Mouse (Mus musculus) neural tube, embryonic 15.5 days (tissue): ENCODE data around the gene Rrp9. TPM values are rescaled to one million over a fixed set of nuclear protein-coding genes. Genes with fewer than 3 reads are reported as not detected.

Source experiments
- ATAC-seq: fragments of 200-750 bp; cut with Nextera tagmentation; 2 replicates; pipeline ENCODE4 v1.8.0; 2017; ENCODE audit warnings: mild to moderate bottlenecking, moderate TSS enrichment, moderate library complexity; ENCODE audit not compliant: low FRiP score
- H3K27ac ChIP-seq: fragments of 300-500 bp; sonication (generic); replicated peaks from 2 replicates; pipeline ENCODE4 v1.5.1; 2015; ENCODE audit warnings: mild to moderate bottlenecking, inconsistent platforms
- H3K27me3 ChIP-seq: fragments of 300-500 bp; sonication (generic); replicated peaks from 2 replicates; pipeline ENCODE4 v1.6.1; 2015; ENCODE audit warnings: inconsistent platforms
- H3K36me3 ChIP-seq: fragments of 300-500 bp; sonication (generic); 2 replicates; pipeline ENCODE4 v1.6.1; 2015; ENCODE audit warnings: inconsistent platforms
- H3K4me1 ChIP-seq: fragments of 300-500 bp; sonication (generic); 2 replicates; pipeline ENCODE4 v1.6.1; 2015; ENCODE audit warnings: inconsistent platforms
- H3K4me2 ChIP-seq: fragments of 300-500 bp; sonication (generic); 2 replicates; pipeline ENCODE4 v1.6.1; 2015; ENCODE audit warnings: inconsistent platforms, mild to moderate bottlenecking, moderate library complexity
- H3K4me3 ChIP-seq: fragments of 300-500 bp; sonication (generic); replicated peaks from 2 replicates; pipeline ENCODE4 v1.5.1; 2015; ENCODE audit warnings: mild to moderate bottlenecking, inconsistent platforms
- H3K9ac ChIP-seq: fragments of 300-500 bp; sonication (generic); replicated peaks from 2 replicates; pipeline ENCODE4 v1.6.1; 2015; ENCODE audit warnings: mild to moderate bottlenecking, inconsistent platforms
- H3K9me3 ChIP-seq: fragments of 300-500 bp; sonication (generic); replicated peaks from 2 replicates; pipeline ENCODE4 v1.6.1; 2016; ENCODE audit warnings: inconsistent platforms
- WGBS: fragments of 180-500 bp; shearing (Covaris S2); methylation state at CpG from one replicate; pipeline ENCODE4 v1.1.7; 2015; ENCODE audit warnings: mixed read lengths; 5-methylcytosine and 5-hydroxymethylcytosine counted together
- polyA plus RNA-seq: library from polyadenylated mRNA; unstranded; fragments of >200 nt; fragmentation: Nextera tagmentation; extraction: Ambion mirVana; gene quantifications from 2 replicates; pipeline ENCODE4 v1.2.1, GENCODE M21; 2015

The Rrp9 gene
- polyA plus RNA-seq, 1 experiment from 2014 or later: 46.4 TPM

- Histone ChIP-seq H3K27me3 (no peaks in the 10 kb centered on the region), H3K9ac (no peak overlapping the region), H3K27ac (no peak overlapping the region), H3K9me3 (no peaks in the 10 kb centered on the region), H3K36me3 (no peaks in the 10 kb centered on the region), H3K4me2 (no peak overlapping the region), H3K4me1 (no peaks in the 10 kb centered on the region), H3K4me3 (no peak overlapping the region)
- ATAC-seq: no peak
- WGBS: 90% methylated on average over 22 of the region's 22 CpGs
Observed at GRCm38 (mm10) chr9:106501846-106502245, 26.1 kb downstream of the Rrp9 start.

GRCm38 (mm10) chr9:106504246-106504645, 28.5 kb downstream of the Rrp9 start:
- no peaks in the 10 kb centered on the region for H3K9me3 ChIP-seq
- H3K36me3 ChIP-seq: no peaks in the 10 kb centered on the region
- no peaks in the 10 kb centered on the region for H3K4me1 ChIP-seq
- no peak for ATAC-seq
- H3K27ac ChIP-seq: no peak overlapping the region
- no peak overlapping the region for H3K4me3 ChIP-seq
- no peak overlapping the region for H3K4me2 ChIP-seq
- H3K9ac ChIP-seq: no peak overlapping the region
- 75% methylated on average over 6 of the region's 6 CpGs for WGBS
- no peaks in the 10 kb centered on the region for H3K27me3 ChIP-seq

GRCm38 (mm10) chr9:106509356-106509755, 33.6 kb downstream of the Rrp9 start:
- H3K4me1 ChIP-seq: no peaks in the 10 kb centered on the region
- no peak overlapping the region for H3K4me3 ChIP-seq
- 90% methylated on average over 10 of the region's 10 CpGs for WGBS
- ATAC-seq: no peak
- no peaks in the 10 kb centered on the region for H3K9me3 ChIP-seq
- no peaks in the 10 kb centered on the region for H3K27me3 ChIP-seq
- H3K36me3 ChIP-seq: no peaks in the 10 kb centered on the region
- no peak overlapping the region for H3K4me2 ChIP-seq
- no peak overlapping the region for H3K27ac ChIP-seq
- H3K9ac ChIP-seq: no peak overlapping the region

GRCm38 (mm10) chr9:106512729-106513450, 37.1 kb downstream of the Rrp9 start:
- H3K4me1 ChIP-seq: no peaks in the 10 kb centered on the region
- no peak overlapping the region for H3K4me3 ChIP-seq
- H3K36me3 ChIP-seq: no peaks in the 10 kb centered on the region
- no peak overlapping the region for H3K9ac ChIP-seq
- H3K4me2 ChIP-seq: no peak overlapping the region
- H3K9me3 ChIP-seq: no peaks in the 10 kb centered on the region
- H3K27me3 ChIP-seq: no peaks in the 10 kb centered on the region
- 55% methylated on average over 13 of the region's 13 CpGs for WGBS
- ATAC-seq: no peak
- H3K27ac ChIP-seq: no peak overlapping the region

GRCm38 (mm10) chr9:106513566-106513965, 37.8 kb downstream of the Rrp9 start:
- no peak overlapping the region for H3K9ac ChIP-seq
- H3K4me3 ChIP-seq: no peak overlapping the region
- no peak overlapping the region for H3K27ac ChIP-seq
- H3K4me2 ChIP-seq: no peak overlapping the region
- H3K27me3 ChIP-seq: no peaks in the 10 kb centered on the region
- H3K36me3 ChIP-seq: no peaks in the 10 kb centered on the region
- WGBS: 73% methylated on average over 6 of the region's 6 CpGs
- H3K4me1 ChIP-seq: no peaks in the 10 kb centered on the region
- no peaks in the 10 kb centered on the region for H3K9me3 ChIP-seq
- no peak for ATAC-seq

GRCm38 (mm10) chr9:106514273-106514672, 38.5 kb downstream of the Rrp9 start, which contains the start of gene Iqcf5:
TSS of gene Iqcf5 (plus strand) at chr9:106514573.
- Histone ChIP-seq H3K27me3 (no peaks in the 10 kb centered on the region), H3K36me3 (no peaks in the 10 kb centered on the region), H3K9ac (no peak within 1 kb of the TSS), H3K27ac (no peak within 1 kb of the TSS), H3K4me1 (no peaks in the 10 kb centered on the region), H3K4me2 (no peak within 1 kb of the TSS), H3K4me3 (no peak within 1 kb of the TSS), H3K9me3 (no peaks in the 10 kb centered on the region)
- ATAC-seq: no peak
- WGBS: 88% methylated on average over 4 of the region's 4 CpGs

- H3K4me2 ChIP-seq: no peak overlapping the region
- ATAC-seq: no peak
- H3K36me3 ChIP-seq: no peaks in the 10 kb centered on the region
- H3K9ac ChIP-seq: no peak overlapping the region
- 75% methylated on average over 2 of the region's 2 CpGs for WGBS
- H3K4me1 ChIP-seq: no peaks in the 10 kb centered on the region
- H3K4me3 ChIP-seq: no peak overlapping the region
- H3K27ac ChIP-seq: no peak overlapping the region
- no peaks in the 10 kb centered on the region for H3K9me3 ChIP-seq
- no peaks in the 10 kb centered on the region for H3K27me3 ChIP-seq
Observed at GRCm38 (mm10) chr9:106519433-106519832, 43.7 kb downstream of the Rrp9 start.

GRCm38 (mm10) chr9:106519909-106520308, 44.1 kb downstream of the Rrp9 start:
- H3K4me1 ChIP-seq: no peaks in the 10 kb centered on the region
- no peaks in the 10 kb centered on the region for H3K27me3 ChIP-seq
- H3K36me3 ChIP-seq: no peaks in the 10 kb centered on the region
- no peak overlapping the region for H3K4me3 ChIP-seq
- no peak overlapping the region for H3K4me2 ChIP-seq
- H3K9me3 ChIP-seq: no peaks in the 10 kb centered on the region
- no peak overlapping the region for H3K9ac ChIP-seq
- 75% methylated on average over 8 of the region's 8 CpGs for whole genome bisulfite sequencing
- no peak for ATAC-seq
- H3K27ac ChIP-seq: no peak overlapping the region

GRCm38 (mm10) chr9:106531833-106532232, 56.1 kb downstream of the Rrp9 start:
- Histone ChIP-seq H3K36me3 (no peaks in the 10 kb centered on the region), H3K9me3 (no peaks in the 10 kb centered on the region), H3K4me1 (no peaks in the 10 kb centered on the region), H3K27me3 (no peaks in the 10 kb centered on the region), H3K27ac (no peak overlapping the region), H3K4me2 (no peak overlapping the region), H3K4me3 (no peak overlapping the region), H3K9ac (no peak overlapping the region)
- ATAC-seq: no peak
- WGBS: 41% methylated on average over 3 of the region's 3 CpGs

GRCm38 (mm10) chr9:106534296-106534695, 58.5 kb downstream of the Rrp9 start:
- Histone ChIP-seq H3K4me1 (no peaks in the 10 kb centered on the region), H3K9ac (no peak overlapping the region), H3K27ac (no peak overlapping the region), H3K9me3 (no peaks in the 10 kb centered on the region), H3K4me3 (no peak overlapping the region), H3K27me3 (no peaks in the 10 kb centered on the region), H3K4me2 (no peak overlapping the region), H3K36me3 (no peaks in the 10 kb centered on the region)
- ATAC-seq: no peak
- WGBS: 95% methylated on average over 7 of the region's 7 CpGs

GRCm38 (mm10) chr9:106534975-106535374, 59.2 kb downstream of the Rrp9 start:
- no peak overlapping the region for H3K4me2 ChIP-seq

More at GRCm38 (mm10) chr9:106534975-106535374, 59.2 kb downstream of the Rrp9 start:
- Histone ChIP-seq H3K36me3 (no peaks in the 10 kb centered on the region), H3K27me3 (no peaks in the 10 kb centered on the region), H3K4me3 (no peak overlapping the region), H3K4me1 (no peaks in the 10 kb centered on the region), H3K27ac (no peak overlapping the region), H3K9ac (no peak overlapping the region), H3K9me3 (no peaks in the 10 kb centered on the region)
- whole genome bisulfite sequencing: 94% methylated on average over 11 of the region's 11 CpGs
- no peak for ATAC-seq
